Mouse (Mus musculus) right cerebral cortex, postnatal 25 days (tissue): Measurements from ENCODE around the gene Thbs1.
"Not testable (repeated sequence)": the region's sequence is repeated elsewhere in the genome, so short reads cannot be mapped to it uniquely, and the experiment has no call there.

Experiments used
- DNase-seq: peaks from one replicate; pipeline ENCODE4 v3.0.0; 2022

Gene Thbs1

GRCm38 (mm10) chr2:118115647-118116046 lies 4.0 kb downstream of the Thbs1 start:
- no peak for DNase-seq

GRCm38 (mm10) chr2:118116180-118116579 lies 4.5 kb downstream of the Thbs1 start:
- DNase-seq, result no peak

GRCm38 (mm10) chr2:118116754-118117290 lies 5.1 kb downstream of the Thbs1 start:
- DNase-seq, result no peak

- no peak for DNase-seq
Observed at GRCm38 (mm10) chr2:118117401-118117800, 5.7 kb downstream of the Thbs1 start.

DNA sequence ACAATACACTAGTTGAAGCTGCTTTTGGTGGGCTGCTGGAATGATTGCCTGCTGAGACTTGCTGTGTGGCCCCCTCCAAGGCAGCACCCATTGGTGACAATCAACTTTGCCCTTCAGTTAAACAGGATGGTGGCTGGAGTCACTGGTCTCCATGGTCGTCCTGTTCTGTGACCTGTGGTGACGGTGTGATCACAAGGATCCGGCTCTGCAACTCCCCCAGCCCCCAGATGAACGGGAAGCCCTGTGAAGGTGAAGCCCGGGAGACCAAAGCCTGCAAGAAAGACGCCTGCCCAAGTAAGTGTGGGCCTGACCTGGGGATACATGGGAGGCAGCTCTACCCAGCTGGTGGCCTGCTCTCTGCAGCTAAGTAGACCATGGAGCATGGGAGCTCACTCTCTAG lies 6.4 kb downstream of the Thbs1 start:
- DNase-seq, result no peak

DNA sequence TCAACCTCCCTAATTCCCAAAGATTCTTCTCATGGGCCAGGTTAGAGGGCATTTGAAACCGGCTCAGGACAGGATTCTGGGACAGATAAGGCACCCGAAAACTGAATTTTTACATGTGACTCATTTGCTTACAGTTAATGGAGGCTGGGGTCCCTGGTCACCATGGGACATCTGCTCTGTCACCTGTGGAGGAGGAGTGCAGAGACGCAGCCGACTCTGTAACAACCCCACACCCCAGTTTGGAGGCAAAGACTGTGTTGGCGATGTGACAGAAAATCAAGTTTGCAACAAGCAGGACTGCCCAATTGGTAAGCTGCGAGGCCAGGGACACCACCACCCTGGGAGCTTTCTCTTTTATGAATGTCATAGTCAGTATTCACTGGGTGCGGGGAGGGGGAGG lies 6.8 kb downstream of the Thbs1 start:
- DNase-seq, result no peak

DNA sequence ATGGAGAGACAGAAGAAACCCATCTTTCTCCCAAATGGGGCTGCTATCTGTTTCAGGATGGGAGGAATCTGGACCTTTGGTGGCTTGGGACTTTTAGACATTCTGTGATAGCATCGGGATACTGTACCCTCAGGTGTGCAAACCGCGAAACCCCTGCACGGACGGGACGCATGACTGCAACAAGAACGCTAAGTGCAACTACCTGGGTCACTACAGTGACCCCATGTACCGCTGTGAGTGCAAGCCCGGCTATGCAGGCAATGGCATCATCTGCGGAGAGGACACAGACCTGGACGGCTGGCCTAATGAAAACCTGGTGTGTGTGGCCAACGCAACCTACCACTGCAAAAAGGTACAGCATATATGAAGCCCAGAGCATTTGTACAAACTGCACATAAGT lies 8.0 kb downstream of the Thbs1 start:
- DNase-seq, result no peak

GRCm38 (mm10) chr2:118120095-118120494 lies 8.4 kb downstream of the Thbs1 start:
- no peak for DNase-seq

GRCm38 (mm10) chr2:118120751-118121150 lies 9.1 kb downstream of the Thbs1 start:
- DNase-seq, result no peak

DNA sequence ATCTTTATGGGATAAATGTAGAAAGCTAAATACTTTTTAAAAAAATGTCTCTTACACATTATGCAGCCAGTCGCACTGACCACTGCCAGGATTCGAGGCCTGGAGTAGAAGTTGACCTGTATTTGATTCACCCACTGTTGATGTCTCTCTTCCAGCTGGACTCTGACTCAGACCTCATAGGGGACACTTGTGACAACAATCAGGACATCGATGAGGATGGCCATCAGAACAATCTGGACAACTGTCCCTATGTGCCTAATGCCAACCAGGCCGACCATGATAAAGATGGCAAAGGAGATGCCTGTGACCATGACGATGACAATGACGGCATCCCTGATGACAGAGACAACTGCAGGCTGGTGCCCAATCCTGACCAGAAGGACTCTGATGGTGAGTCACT lies 10.6 kb downstream of the Thbs1 start:
- no peak for DNase-seq

- no peak for DNase-seq
Observed at GRCm38 (mm10) chr2:118123743-118124142, 12.1 kb downstream of the Thbs1 start.

DNA sequence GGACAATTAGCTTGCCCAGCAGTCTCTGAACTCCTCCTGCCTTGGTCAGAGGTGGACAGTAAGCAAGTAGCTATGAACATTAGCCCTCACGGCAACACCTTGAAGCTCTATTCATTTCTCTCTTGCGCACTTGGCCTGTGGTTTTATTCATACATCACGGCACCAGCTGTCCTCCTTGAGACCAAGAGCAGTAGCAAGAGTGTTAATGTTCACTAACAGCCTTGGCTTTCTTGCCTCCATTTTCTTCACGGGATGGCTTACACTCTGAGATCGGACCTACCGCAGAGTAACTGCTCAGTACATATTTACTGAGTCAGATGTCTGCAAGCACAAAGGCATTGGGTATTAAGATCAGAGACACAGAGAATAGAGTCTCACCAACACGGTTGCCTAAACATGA lies 12.8 kb downstream of the Thbs1 start:
- no peak for DNase-seq

- no peak for DNase-seq
Observed at GRCm38 (mm10) chr2:118125211-118125939, 13.7 kb downstream of the Thbs1 start.

DNA sequence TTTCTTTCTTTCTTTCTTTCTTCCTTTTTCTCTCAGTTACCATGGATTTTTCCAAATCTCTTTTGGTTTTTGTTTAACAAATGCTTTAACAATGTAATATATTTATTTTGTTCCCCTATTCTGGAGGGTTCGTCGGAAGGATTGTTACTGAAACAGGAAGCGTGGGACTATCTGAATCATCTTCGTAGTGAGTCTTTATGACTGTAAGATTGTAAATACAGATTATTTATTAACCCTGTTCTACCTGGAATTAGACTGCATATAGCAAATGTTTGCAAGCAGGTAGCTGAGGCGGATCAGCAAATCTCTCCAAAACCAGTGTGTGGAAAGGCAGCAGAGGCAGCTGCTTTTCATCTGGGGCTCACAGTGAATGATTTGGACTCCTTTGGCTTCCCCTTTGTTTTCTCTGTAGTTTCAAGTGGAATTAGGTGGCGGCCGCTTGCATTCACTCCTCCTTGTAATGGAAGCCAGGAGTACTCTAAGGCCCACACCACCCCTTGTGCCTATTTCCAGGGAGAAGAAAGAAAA lies 14.3 kb downstream of the Thbs1 start:
- DNase-seq, result no peak

GRCm38 (mm10) chr2:118127516-118128288 lies 16.0 kb downstream of the Thbs1 start:
- DNase-seq, result no peak

DNA sequence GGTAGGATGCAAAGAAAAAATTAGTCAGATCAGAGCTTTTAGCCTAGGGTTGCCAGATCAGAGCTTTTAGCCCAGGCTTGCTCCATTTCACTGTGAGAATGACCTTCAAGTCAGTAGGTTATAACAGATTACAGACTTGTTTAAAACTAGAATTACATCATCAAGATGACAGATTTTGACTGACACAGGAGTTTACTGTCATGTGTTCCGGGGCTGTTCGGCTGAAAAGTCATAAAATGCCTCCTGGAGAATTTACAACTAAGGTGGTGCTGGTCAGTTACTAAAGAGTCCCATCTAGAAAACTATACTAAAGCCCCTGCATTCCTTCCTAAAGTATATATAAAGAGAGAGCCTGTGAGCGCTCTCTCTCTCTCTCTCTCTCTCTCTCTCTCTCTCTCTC lies 16.6 kb downstream of the Thbs1 start:
- DNase-seq, result no peak

GRCm38 (mm10) chr2:118137071-118137470 lies 25.4 kb downstream of the Thbs1 start:
- DNase-seq, result no peak

DNA sequence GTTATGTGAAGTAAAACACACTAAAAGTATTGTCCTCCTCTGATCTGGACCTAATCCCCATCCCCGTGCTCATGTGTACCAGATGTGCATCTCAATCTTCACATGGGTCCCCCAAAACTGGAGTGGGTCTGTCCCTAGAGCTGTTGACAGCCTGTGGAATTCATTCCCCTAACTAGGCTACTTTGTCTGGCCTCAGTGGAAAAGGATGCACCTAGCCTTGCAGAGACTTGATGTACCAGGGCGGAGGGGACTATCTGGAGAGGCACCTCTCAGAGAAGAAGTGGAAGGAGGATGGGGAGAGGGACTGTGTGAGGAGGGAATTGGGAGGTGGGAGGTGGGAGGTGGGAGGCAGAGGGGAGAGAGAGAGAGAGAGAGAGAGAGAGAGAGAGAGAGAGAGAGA lies 26.1 kb downstream of the Thbs1 start:
- DNase-seq, result no peak

GRCm38 (mm10) chr2:118139261-118139660 lies 27.6 kb downstream of the Thbs1 start:
- no peak for DNase-seq

DNA sequence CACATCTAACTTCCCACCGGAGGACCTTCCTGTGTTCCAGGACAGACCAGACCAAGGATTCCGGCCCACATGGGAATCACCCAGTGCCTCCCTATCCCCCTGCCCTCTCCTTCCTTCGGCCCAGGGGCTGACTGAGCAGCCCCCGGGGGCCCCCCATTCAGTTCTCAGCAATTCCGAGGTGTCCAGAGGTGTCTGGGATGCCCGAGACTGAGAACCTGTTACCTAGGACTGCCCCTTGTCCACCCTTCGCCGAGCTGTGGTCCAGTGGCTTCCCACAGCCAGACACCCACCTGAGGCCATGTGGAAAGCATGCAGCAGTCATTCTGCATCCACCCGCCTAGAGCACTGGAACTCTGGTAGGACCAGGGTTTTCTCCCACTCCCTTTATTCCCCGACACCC lies 30.0 kb downstream of the Thbs1 start:
- DNase-seq, result no peak

- not testable (repeated sequence) for DNase-seq
Observed at GRCm38 (mm10) chr2:118147749-118148148, 36.1 kb downstream of the Thbs1 start.

GRCm38 (mm10) chr2:118148321-118149142 lies 36.9 kb downstream of the Thbs1 start:
- no peak for DNase-seq
